ENCODE assay signal across 8 mouse cellular contexts in genomic region chr6:138421191-138421613, GRCm38 (mm10).
DNase-seq lines count a peak whose midpoint lies in the region; ATAC-seq and TF ChIP-seq lines count a peak whose summit lies in the region.

No protein-coding gene starts in this region.

- H3K36me3 ChIP-seq in forebrain, embryonic 12.5 days (replicated peaks): peaks cover 2% of the 10 kb centered on the region; the same call in 1 of the 2 replicates

- H3K9ac ChIP-seq in forebrain, embryonic 12.5 days: peak overlapping the region; percentile 64

- 0 out of 2 replicates have a peak, but pooled peaks cover 3% of the 10 kb centered on the region for H3K27me3 ChIP-seq in forebrain, embryonic 12.5 days

- H3K4me2 ChIP-seq in forebrain, embryonic 12.5 days: peak overlapping the region; percentile 63

- intact Hi-C loops in left cerebral cortex, adult 2 months (cut with DNase I): loop anchor here (5.0 kb wide), 1 partner anchor 249 kb away; no protein-coding TSS in a partner anchor

- TF ChIP-seq CTCF in left cerebral cortex, adult 2 months (IDR thresholded peaks at IDR 0.05): no peak

- DNase-seq in left cerebral cortex, adult 2 months (ENCODE audit: extremely low spot score in 1 of 2, low spot score in 2 of 2): peak in 1 of 2 experiments; percentile 49
- no peak for DNase-seq in left cerebral cortex, adult 8-10 months (ENCODE audit: low spot score in 2 of 2)
- DNase-seq in layer of hippocampus, postnatal 14 days (ENCODE audit: low spot score in 2 of 2): peak; percentile 57 to 69
- peak; percentile 42 for DNase-seq in retina, embryonic 14.5 days (ENCODE audit: low spot score)
- DNase-seq in cerebellum, adult 8-10 months: no peak
- DNase-seq in ovary, postnatal 10 days (ENCODE audit: low spot score): no peak

- H3K9me3 ChIP-seq in forebrain, embryonic 12.5 days: no peaks in the 10 kb centered on the region

- H3K4me3 ChIP-seq in left cerebral cortex, adult 2 months: peak overlapping the region; percentile 62
- H3K4me3 ChIP-seq in forebrain, embryonic 12.5 days (replicated peaks): peak overlapping the region; percentile 51

- under 1% methylated on average over 14 of the region's 14 CpGs for WGBS in forebrain, embryonic 12.5 days

- H3K4me1 ChIP-seq in forebrain, embryonic 12.5 days: peaks cover 65% of the 10 kb centered on the region

- ATAC-seq in forebrain, embryonic 12.5 days (ENCODE audit: low FRiP score): peak; percentile 9; the same call in 1 of the 2 replicates
- ATAC-seq in granulocyte monocyte progenitor cell, adult 5-6 weeks (replicated peaks; ENCODE audit: poor library complexity, severe bottlenecking): no peak

- H3K27ac ChIP-seq in left cerebral cortex, adult 2 months: peak overlapping the region; percentile 87
- H3K27ac ChIP-seq in forebrain, embryonic 12.5 days: peak overlapping the region; percentile 97

Comparison
In these comparisons a context has a peak if more than half of its experiments do, and no peak if none do; other contexts are left out.
1. DNase-seq: peak in layer of hippocampus, postnatal 14 days (2 of 2) and retina, embryonic 14.5 days (single experiment); none in left cerebral cortex, adult 8-10 months (0 of 2), cerebellum, adult 8-10 months (single experiment) and ovary, postnatal 10 days (single experiment).